Mouse (Mus musculus) kidney, adult 18-20 months (tissue): ENCODE data around the gene Tbc1d10b.
A peak's percentile ranks its signal among the peaks of the same experiment; 100 is the strongest.
"Not testable (repeated sequence)": the region's sequence is repeated elsewhere in the genome, so short reads cannot be mapped to it uniquely, and the experiment has no call there.

Source experiments
- DNase-seq: peaks from one replicate; pipeline ENCODE4 v3.0.0; 2021

Tbc1d10b gene

GRCm38 (mm10) chr7:127196484-127196883 is 11.8 kb downstream of the Tbc1d10b start:
- DNase-seq, result no peak

GRCm38 (mm10) chr7:127195544-127196295 is 12.5 kb downstream of the Tbc1d10b start, which contains the start of gene Cd2bp2:
Gene Cd2bp2, minus strand, starts transcription at chr7:127196050.
- DNase-seq, result peak; percentile 94

GRCm38 (mm10) chr7:127194633-127195029 is 13.6 kb downstream of the Tbc1d10b start:
- DNase-seq, result no peak

- DNase-seq, result no peak
These were observed 14.1 kb downstream of the Tbc1d10b start for GRCm38 (mm10) chr7:127194011-127194632.

GRCm38 (mm10) chr7:127192989-127193388 is 15.3 kb downstream of the Tbc1d10b start:
- peak; percentile 65 for DNase-seq

- no peak for DNase-seq
These were observed 17.6 kb downstream of the Tbc1d10b start for GRCm38 (mm10) chr7:127190672-127191071.

GRCm38 (mm10) chr7:127188305-127189276 is 19.7 kb downstream of the Tbc1d10b start:
- no peak for DNase-seq

GRCm38 (mm10) chr7:127187351-127187750 is 20.9 kb downstream of the Tbc1d10b start:
- no peak for DNase-seq

- no peak for DNase-seq
These were observed 22.7 kb downstream of the Tbc1d10b start for GRCm38 (mm10) chr7:127185601-127186000.

- no peak for DNase-seq
These were observed 23.5 kb downstream of the Tbc1d10b start for GRCm38 (mm10) chr7:127184720-127185119.

GRCm38 (mm10) chr7:127183828-127184227 is 24.4 kb downstream of the Tbc1d10b start:
- DNase-seq, result no peak

- DNase-seq, result no peak
These were observed 24.9 kb downstream of the Tbc1d10b start for GRCm38 (mm10) chr7:127183345-127183744.

- DNase-seq, result not testable (repeated sequence)
These were observed 26.5 kb downstream of the Tbc1d10b start for GRCm38 (mm10) chr7:127181724-127182123.

GRCm38 (mm10) chr7:127180783-127181182 is 27.5 kb downstream of the Tbc1d10b start:
- DNase-seq, result no peak

- no peak for DNase-seq
These were observed 31.3 kb downstream of the Tbc1d10b start for GRCm38 (mm10) chr7:127176937-127177336.

GRCm38 (mm10) chr7:127166501-127166900 is 41.8 kb downstream of the Tbc1d10b start:
- no peak for DNase-seq

- DNase-seq, result no peak
These were observed 42.4 kb downstream of the Tbc1d10b start for GRCm38 (mm10) chr7:127165607-127166493.

GRCm38 (mm10) chr7:127164002-127164401 is 44.3 kb downstream of the Tbc1d10b start:
- DNase-seq, result no peak

GRCm38 (mm10) chr7:127162546-127162945 is 45.7 kb downstream of the Tbc1d10b start:
- no peak for DNase-seq

- no peak for DNase-seq
These were observed 50.7 kb downstream of the Tbc1d10b start for GRCm38 (mm10) chr7:127157548-127157947.

- no peak for DNase-seq
These were observed 54.8 kb downstream of the Tbc1d10b start for GRCm38 (mm10) chr7:127153477-127153876.

GRCm38 (mm10) chr7:127152464-127152863 is 55.8 kb downstream of the Tbc1d10b start:
- DNase-seq, result no peak
